Mouse (Mus musculus): Measurements from ENCODE around the gene Zfp422. TPM values are rescaled to one million over a fixed set of nuclear protein-coding genes. Genes with fewer than 3 reads are reported as not detected.

Zfp422 gene
- polyA plus RNA-seq, 1 experiment from 2014 or later, result 132 TPM

DNA sequence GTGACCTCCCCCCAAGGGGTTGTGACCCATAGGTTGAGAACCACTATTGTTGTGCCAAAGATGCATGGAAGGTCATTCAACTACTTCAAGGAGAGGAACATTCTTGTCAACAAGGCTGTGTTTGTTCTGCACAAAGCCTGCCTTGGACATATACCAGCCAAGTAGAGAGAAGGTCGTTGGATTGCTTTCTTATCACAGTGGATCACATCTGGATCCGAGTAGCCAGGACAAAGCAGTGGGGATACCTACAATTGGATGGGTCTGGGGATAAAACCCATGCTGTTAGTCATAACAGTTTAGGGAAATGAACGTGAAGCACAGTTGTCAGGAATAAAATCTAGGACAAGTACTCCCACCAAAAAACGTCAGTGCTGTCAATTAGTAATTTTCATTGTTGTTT is 15.1 kb upstream of the Zfp422 start:
- H3K4me2 ChIP-seq, result no peak overlapping the region
- H3K36me3 ChIP-seq, result no peaks in the 10 kb centered on the region
- 59% methylated on average over 4 of the region's 4 CpGs for WGBS
- no peak overlapping the region for H3K9ac ChIP-seq
- ATAC-seq (ENCODE audit: insufficient read depth, low FRiP score, low read depth), result no peak
- no peaks in the 10 kb centered on the region for H3K27me3 ChIP-seq (replicated peaks)
- no peak overlapping the region for H3K27ac ChIP-seq
- no peak overlapping the region for H3K4me3 ChIP-seq (replicated peaks)
- no peaks in the 10 kb centered on the region for H3K4me1 ChIP-seq
- H3K9me3 ChIP-seq, result no peaks in the 10 kb centered on the region

- Histone ChIP-seq H3K27ac (no peak overlapping the region), H3K36me3 (no peaks in the 10 kb centered on the region), H3K9ac (no peak overlapping the region), H3K27me3 (replicated peaks) (no peaks in the 10 kb centered on the region), H3K9me3 (no peaks in the 10 kb centered on the region), H3K4me2 (no peak overlapping the region), H3K4me1 (no peaks in the 10 kb centered on the region), H3K4me3 (replicated peaks) (no peak overlapping the region)
- no peak for ATAC-seq (ENCODE audit: insufficient read depth, low FRiP score, low read depth)
- 85% methylated on average over 11 of the region's 11 CpGs for WGBS
Observed at GRCm38 (mm10) chr6:116642942-116643341, 14.1 kb upstream of the Zfp422 start.

- H3K4me1 ChIP-seq, result peaks cover 15% of the 10 kb centered on the region
- no peak overlapping the region for H3K4me2 ChIP-seq
- no peak for ATAC-seq (ENCODE audit: insufficient read depth, low FRiP score, low read depth)
- 55% methylated on average over 2 of the region's 2 CpGs for WGBS
- no peaks in the 10 kb centered on the region for H3K9me3 ChIP-seq
- H3K27ac ChIP-seq, result no peak overlapping the region
- no peak overlapping the region for H3K9ac ChIP-seq
- H3K36me3 ChIP-seq, result no peaks in the 10 kb centered on the region
- no peak overlapping the region for H3K4me3 ChIP-seq (replicated peaks)
- H3K27me3 ChIP-seq (replicated peaks), result no peaks in the 10 kb centered on the region
Observed at GRCm38 (mm10) chr6:116639663-116640062, 10.9 kb upstream of the Zfp422 start.

DNA sequence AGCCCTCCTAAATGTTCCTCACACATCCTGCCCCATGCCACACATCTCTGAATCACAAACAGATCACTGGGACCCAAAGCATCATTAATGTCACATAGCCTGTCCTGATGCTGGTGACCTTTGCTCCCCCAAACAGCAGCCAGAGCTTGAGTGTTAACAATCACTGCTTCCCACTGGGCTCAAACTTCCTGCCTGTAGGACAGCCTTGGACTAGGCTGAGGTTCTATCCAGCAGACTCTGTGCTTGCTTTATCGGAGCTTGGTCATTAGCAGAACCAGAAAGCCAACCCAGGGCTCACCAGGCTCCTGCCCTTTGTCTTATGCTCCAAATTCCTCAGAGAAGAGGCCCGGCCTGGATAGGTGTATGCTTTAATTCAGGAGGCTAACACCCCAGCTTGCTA is 10.1 kb upstream of the Zfp422 start:
- H3K4me2 ChIP-seq, result no peak overlapping the region
- no peak for ATAC-seq (ENCODE audit: insufficient read depth, low FRiP score, low read depth)
- WGBS, result 89% methylated on average over 2 of the region's 2 CpGs
- no peaks in the 10 kb centered on the region for H3K36me3 ChIP-seq
- H3K4me1 ChIP-seq, result peaks cover 17% of the 10 kb centered on the region
- no peaks in the 10 kb centered on the region for H3K9me3 ChIP-seq
- no peaks in the 10 kb centered on the region for H3K27me3 ChIP-seq (replicated peaks)
- no peak overlapping the region for H3K27ac ChIP-seq
- no peak overlapping the region for H3K4me3 ChIP-seq (replicated peaks)
- H3K9ac ChIP-seq, result no peak overlapping the region

- Histone ChIP-seq H3K27ac (no peak overlapping the region), H3K4me2 (no peak overlapping the region), H3K27me3 (replicated peaks) (no peaks in the 10 kb centered on the region), H3K9ac (no peak overlapping the region), H3K4me3 (replicated peaks) (no peak overlapping the region), H3K36me3 (no peaks in the 10 kb centered on the region), H3K4me1 (peaks cover 17% of the 10 kb centered on the region), H3K9me3 (no peaks in the 10 kb centered on the region)
- ATAC-seq (ENCODE audit: insufficient read depth, low FRiP score, low read depth), result no peak
- WGBS, result 85% methylated on average over 5 of the region's 5 CpGs
Observed at GRCm38 (mm10) chr6:116637496-116637895, 8.7 kb upstream of the Zfp422 start.

DNA sequence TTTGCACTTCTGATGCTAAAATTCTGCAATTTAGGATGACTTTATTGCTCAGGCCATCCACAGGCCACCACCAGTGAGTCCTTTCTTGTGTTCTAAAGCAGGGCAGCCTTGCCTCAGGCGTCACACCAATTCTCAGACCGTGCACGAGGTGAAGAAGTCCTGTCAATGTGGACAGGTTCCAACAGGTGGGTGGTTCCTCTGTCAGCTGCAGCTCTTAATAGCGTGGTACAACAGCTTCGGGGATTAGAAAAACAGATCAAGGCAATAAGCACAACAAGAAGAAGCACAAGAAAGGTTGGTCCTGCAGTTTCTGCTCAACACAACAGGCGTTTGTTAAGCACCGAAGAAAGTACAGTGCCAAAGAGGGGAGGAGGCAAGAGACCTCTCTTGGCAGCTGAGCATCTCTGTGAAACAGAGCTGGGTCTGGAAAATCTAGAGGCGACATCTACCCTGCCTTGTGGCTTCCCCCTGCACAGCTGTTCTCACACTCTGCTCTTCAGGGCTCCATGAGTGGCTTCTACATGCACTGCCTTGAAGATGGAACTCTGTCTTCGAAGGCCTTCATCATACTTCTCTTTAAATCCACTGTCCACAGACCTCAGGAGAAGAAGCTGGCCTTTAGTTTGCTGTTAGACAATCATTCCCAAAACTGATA is 7.9 kb upstream of the Zfp422 start:
- Histone ChIP-seq H3K4me3 (replicated peaks) (no peak overlapping the region), H3K9me3 (no peaks in the 10 kb centered on the region), H3K36me3 (no peaks in the 10 kb centered on the region), H3K27me3 (replicated peaks) (no peaks in the 10 kb centered on the region), H3K27ac (no peak overlapping the region), H3K9ac (no peak overlapping the region), H3K4me1 (peaks cover 17% of the 10 kb centered on the region), H3K4me2 (no peak overlapping the region)
- WGBS, result 72% methylated on average over 9 of the region's 9 CpGs
- no peak for ATAC-seq (ENCODE audit: insufficient read depth, low FRiP score, low read depth)

DNA sequence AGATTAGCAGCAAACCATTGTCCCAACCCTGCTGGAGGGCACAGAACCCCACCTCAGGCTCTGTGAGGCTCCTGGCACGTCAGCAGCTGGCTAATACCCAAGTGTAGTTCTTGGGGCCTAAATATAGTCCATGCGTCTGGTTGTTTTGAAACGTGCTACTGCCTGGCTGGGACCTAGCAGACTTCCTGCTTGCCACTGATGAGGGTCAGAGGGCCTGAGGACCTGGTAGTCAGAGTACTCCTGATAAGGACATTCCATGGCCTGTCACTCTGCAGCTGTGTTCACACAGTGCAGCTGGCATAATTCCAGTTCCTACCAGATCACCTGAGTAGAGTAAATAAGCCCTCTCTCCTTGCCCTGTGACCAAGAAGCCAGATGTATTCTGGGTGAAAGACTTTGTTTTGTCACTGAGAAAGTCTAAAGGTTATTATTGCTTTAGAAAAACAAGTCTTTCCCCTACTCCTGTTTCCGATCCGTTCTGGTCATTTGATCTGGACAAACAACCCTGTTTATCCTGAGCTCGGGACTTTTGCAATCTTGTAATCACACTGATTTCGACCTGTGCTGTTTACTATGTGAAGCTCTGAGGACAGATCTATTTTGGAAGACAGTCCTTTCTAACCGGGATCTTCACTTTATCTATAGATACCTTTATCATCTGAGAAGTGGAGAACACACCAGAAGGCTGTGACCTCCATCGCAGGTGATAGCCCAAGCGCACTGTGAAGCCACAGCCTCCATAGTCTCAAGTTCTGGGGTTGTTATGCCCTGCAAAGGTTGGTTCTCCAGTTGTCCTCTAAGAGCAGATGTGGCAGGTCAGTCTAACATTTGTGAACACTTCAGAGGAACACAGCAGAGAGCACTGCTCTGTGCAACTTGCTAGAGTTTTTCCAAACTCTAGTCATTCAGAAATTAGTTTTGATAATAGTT is 6.7 kb upstream of the Zfp422 start:
- Histone ChIP-seq H3K9me3 (no peaks in the 10 kb centered on the region), H3K27ac (peak overlapping the region; percentile 80), H3K27me3 (replicated peaks) (no peaks in the 10 kb centered on the region), H3K9ac (no peak overlapping the region), H3K4me3 (replicated peaks) (no peak overlapping the region), H3K4me2 (no peak overlapping the region), H3K4me1 (peaks cover 17% of the 10 kb centered on the region), H3K36me3 (no peaks in the 10 kb centered on the region)
- ATAC-seq (ENCODE audit: insufficient read depth, low FRiP score, low read depth), result peak; percentile 96
- WGBS, result 35% methylated on average over 10 of the region's 10 CpGs

- Histone ChIP-seq H3K9ac (no peak overlapping the region), H3K4me2 (no peak overlapping the region), H3K36me3 (no peaks in the 10 kb centered on the region), H3K27me3 (replicated peaks) (no peaks in the 10 kb centered on the region), H3K9me3 (no peaks in the 10 kb centered on the region), H3K27ac (peak overlapping the region; percentile 80), H3K4me3 (replicated peaks) (no peak overlapping the region), H3K4me1 (peaks cover 17% of the 10 kb centered on the region)
- 89% methylated on average over 17 of the region's 17 CpGs for WGBS
- ATAC-seq (ENCODE audit: insufficient read depth, low FRiP score, low read depth), result no peak
Observed at GRCm38 (mm10) chr6:116633741-116634695, 5.2 kb upstream of the Zfp422 start.

- no peak overlapping the region for H3K27ac ChIP-seq
- H3K27me3 ChIP-seq (replicated peaks), result no peaks in the 10 kb centered on the region
- WGBS, result 26% methylated on average over 1 of the region's 1 CpGs
- no peaks in the 10 kb centered on the region for H3K36me3 ChIP-seq
- no peak overlapping the region for H3K9ac ChIP-seq
- ATAC-seq (ENCODE audit: insufficient read depth, low FRiP score, low read depth), result no peak
- no peaks in the 10 kb centered on the region for H3K9me3 ChIP-seq
- no peak overlapping the region for H3K4me2 ChIP-seq
- no peak overlapping the region for H3K4me3 ChIP-seq (replicated peaks)
- peaks cover 17% of the 10 kb centered on the region for H3K4me1 ChIP-seq
Observed at GRCm38 (mm10) chr6:116632129-116632528, 3.3 kb upstream of the Zfp422 start.

DNA sequence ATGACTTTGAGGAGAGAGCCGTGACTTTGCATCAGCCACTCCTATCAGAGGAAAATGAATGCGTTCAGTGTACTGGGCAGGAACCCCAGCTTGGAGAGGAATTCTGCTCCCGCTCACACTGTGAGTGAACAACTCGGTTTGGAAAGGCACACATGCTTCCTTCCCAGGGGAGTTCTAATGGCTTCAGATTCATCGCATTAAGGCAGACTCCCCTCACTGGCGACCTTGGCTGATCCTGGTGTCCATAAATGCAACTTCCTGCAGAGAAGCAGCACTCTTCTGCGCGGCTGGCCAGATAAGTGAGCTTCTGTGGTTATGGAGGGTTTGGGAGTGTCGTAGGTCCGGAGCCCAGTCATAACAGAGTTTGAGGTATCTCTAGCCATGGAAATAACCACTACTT is 967 bp upstream of the Zfp422 start:
- Histone ChIP-seq H3K4me1 (peaks cover 3% of the 10 kb centered on the region; the same call in 1 of the 2 replicates), H3K27ac (no peak overlapping the region), H3K36me3 (peaks cover 3% of the 10 kb centered on the region; the same call in 1 of the 2 replicates), H3K27me3 (replicated peaks) (no peaks in the 10 kb centered on the region), H3K9me3 (no peaks in the 10 kb centered on the region), H3K4me2 (no peak overlapping the region), H3K4me3 (replicated peaks) (no peak overlapping the region), H3K9ac (no peak overlapping the region)
- no peak for ATAC-seq (ENCODE audit: insufficient read depth, low FRiP score, low read depth)
- WGBS, result 80% methylated on average over 10 of the region's 10 CpGs

- H3K9me3 ChIP-seq, result no peaks in the 10 kb centered on the region
- H3K27me3 ChIP-seq (replicated peaks), result no peaks in the 10 kb centered on the region
- H3K4me1 ChIP-seq, result no peaks in the 10 kb centered on the region; the same call in 1 of the 2 replicates
- H3K4me2 ChIP-seq, result peak overlapping the region; percentile 54
- no peak for ATAC-seq (ENCODE audit: insufficient read depth, low FRiP score, low read depth)
- peak overlapping the region; percentile 90 for H3K27ac ChIP-seq
- H3K4me3 ChIP-seq (replicated peaks), result peak overlapping the region; percentile 78
- WGBS, result 9% methylated on average over 9 of the region's 9 CpGs
- peaks cover 6% of the 10 kb centered on the region; the same call in 1 of the 2 replicates for H3K36me3 ChIP-seq
- peak overlapping the region; percentile 86 for H3K9ac ChIP-seq
Observed at GRCm38 (mm10) chr6:116628095-116628494, 704 bp downstream of the Zfp422 start.

Data from stomach, embryonic 15.5 days (tissue).